Mouse (Mus musculus): ENCODE measurements around the gene Smyd4. TPM values are rescaled to one million over a fixed set of nuclear protein-coding genes. Genes with fewer than 3 reads are reported as not detected.
A peak's percentile ranks its signal among the peaks of the same experiment; 100 is the strongest.

The Smyd4 gene
- polyA plus RNA-seq, 1 experiment from 2014 or later = 21.4 TPM

DNA sequence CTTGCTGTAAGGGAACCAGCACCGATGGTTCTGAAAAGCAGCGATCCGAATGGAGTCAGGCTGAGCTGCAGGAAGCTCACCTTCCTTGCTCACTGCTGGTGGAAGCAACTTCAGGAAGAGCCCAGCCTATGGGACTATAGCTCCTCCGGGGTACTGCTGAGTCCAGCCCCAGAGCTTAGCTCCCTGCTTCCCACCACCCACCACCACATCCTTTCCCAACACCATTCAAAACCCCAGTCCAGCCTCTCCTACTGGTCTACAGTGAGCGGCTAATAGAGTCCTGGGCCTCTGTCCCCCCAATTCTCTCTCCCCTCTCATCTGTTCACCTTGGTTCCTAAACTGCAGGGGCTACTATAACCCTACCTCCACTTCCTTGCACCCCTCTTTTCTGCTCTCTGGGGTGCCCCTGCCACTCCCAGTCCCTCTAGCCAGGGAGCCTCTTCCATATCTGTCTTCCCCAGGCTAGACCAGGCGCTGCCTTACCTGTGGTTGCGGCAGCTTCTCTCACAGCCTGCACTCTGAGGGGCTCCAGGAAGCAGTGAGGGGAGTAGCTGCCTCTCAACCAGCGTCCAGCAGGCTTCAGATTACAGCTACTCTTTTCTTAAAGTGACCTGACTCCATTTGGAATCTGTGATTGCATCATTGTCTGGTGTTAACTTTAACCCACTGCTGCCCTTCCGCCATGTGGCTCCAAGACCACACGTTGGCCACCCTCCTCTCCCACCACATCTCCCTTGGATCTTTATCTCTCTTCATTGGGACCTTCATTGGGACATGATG, 74.0 kb downstream of the Smyd4 start, which contains the start of gene Serpinf1:
Serpinf1 (minus strand) TSS at position 689 of the 780 bp plus-strand sequence.
- H3K4me1 ChIP-seq = peaks cover 28% of the 10 kb centered on the region
- 15% methylated on average over 10 of the region's 10 CpGs for WGBS
- peak; percentile 39; the same call in 1 of the 2 replicates for ATAC-seq (ENCODE audit: insufficient number of reproducible peaks, insufficient read depth, low FRiP score, low TSS enrichment)
- H3K27me3 ChIP-seq = no peaks in the 10 kb centered on the region
- peak within 1 kb of the TSS; percentile 64 for H3K4me3 ChIP-seq
- H3K4me2 ChIP-seq (replicated peaks) = peak within 1 kb of the TSS; percentile 83
- H3K27ac ChIP-seq = peak within 1 kb of the TSS; percentile 84
- peak within 1 kb of the TSS; percentile 64 for H3K9ac ChIP-seq
- H3K36me3 ChIP-seq = peaks cover 8% of the 10 kb centered on the region; the same call in 1 of the 2 replicates
- no peaks in the 10 kb centered on the region for H3K9me3 ChIP-seq

- 0 out of 2 replicates have a peak, but pooled peaks cover 1% of the 10 kb centered on the region for H3K36me3 ChIP-seq
- peaks cover 28% of the 10 kb centered on the region for H3K4me1 ChIP-seq
- WGBS = 86% methylated on average over 3 of the region's 3 CpGs
- no peaks in the 10 kb centered on the region for H3K27me3 ChIP-seq
- ATAC-seq (ENCODE audit: insufficient number of reproducible peaks, insufficient read depth, low FRiP score, low TSS enrichment) = no peak
- H3K4me3 ChIP-seq = no peak overlapping the region
- no peak overlapping the region for H3K9ac ChIP-seq
- no peak overlapping the region for H3K27ac ChIP-seq
- no peaks in the 10 kb centered on the region for H3K9me3 ChIP-seq
- H3K4me2 ChIP-seq (replicated peaks) = no peak overlapping the region
These were observed 74.9 kb downstream of the Smyd4 start for GRCm38 (mm10) chr11:75423091-75423490.

DNA sequence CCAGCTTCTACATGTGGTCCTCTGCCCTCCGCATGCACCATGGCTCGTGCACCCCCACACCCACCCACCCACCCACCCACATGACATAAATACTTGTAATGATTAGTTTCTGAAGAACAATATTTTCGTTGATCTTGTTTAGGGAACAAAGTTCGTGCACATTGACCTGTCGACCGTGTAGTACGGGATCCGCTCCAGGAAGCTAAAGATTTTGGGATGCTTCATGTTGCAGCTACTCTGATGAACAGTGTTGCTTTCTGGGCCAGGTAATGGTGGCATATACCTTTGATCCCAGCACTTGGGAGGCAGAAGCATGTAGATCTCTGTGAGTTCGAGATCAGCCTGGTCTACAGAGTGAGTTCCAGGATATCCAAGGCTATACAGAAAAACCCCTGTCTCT, 75.8 kb downstream of the Smyd4 start:
- Histone ChIP-seq H3K4me1 (peaks cover 28% of the 10 kb centered on the region), H3K27me3 (no peaks in the 10 kb centered on the region), H3K9me3 (no peaks in the 10 kb centered on the region), H3K36me3 (no peaks in the 10 kb centered on the region), H3K4me3 (no peak overlapping the region), H3K9ac (no peak overlapping the region), H3K27ac (no peak overlapping the region), H3K4me2 (replicated peaks) (no peak overlapping the region)
- WGBS = 94% methylated on average over 9 of the region's 9 CpGs
- no peak for ATAC-seq (ENCODE audit: insufficient number of reproducible peaks, insufficient read depth, low FRiP score, low TSS enrichment)

- Histone ChIP-seq H3K27me3 (no peaks in the 10 kb centered on the region), H3K9me3 (no peaks in the 10 kb centered on the region), H3K4me3 (no peak overlapping the region), H3K36me3 (no peaks in the 10 kb centered on the region), H3K4me2 (replicated peaks) (no peak overlapping the region), H3K27ac (no peak overlapping the region), H3K9ac (no peak overlapping the region), H3K4me1 (peaks cover 28% of the 10 kb centered on the region)
- WGBS = 85% methylated on average over 3 of the region's 3 CpGs
- no peak for ATAC-seq (ENCODE audit: insufficient number of reproducible peaks, insufficient read depth, low FRiP score, low TSS enrichment)
These were observed 76.2 kb downstream of the Smyd4 start for GRCm38 (mm10) chr11:75424459-75424858.

GRCm38 (mm10) chr11:75429019-75429705, 80.9 kb downstream of the Smyd4 start:
- H3K36me3 ChIP-seq = no peaks in the 10 kb centered on the region
- 0 out of 2 replicates have a peak, but pooled peaks cover 1% of the 10 kb centered on the region for H3K9me3 ChIP-seq
- no peak overlapping the region for H3K9ac ChIP-seq
- H3K4me3 ChIP-seq = no peak overlapping the region
- H3K4me1 ChIP-seq = no peaks in the 10 kb centered on the region
- H3K27ac ChIP-seq = no peak overlapping the region
- no peak for ATAC-seq (ENCODE audit: insufficient number of reproducible peaks, insufficient read depth, low FRiP score, low TSS enrichment)
- H3K27me3 ChIP-seq = no peaks in the 10 kb centered on the region
- no peak overlapping the region for H3K4me2 ChIP-seq (replicated peaks)
- WGBS = 86% methylated on average over 9 of the region's 9 CpGs

GRCm38 (mm10) chr11:75431307-75431706, 83.1 kb downstream of the Smyd4 start:
- Histone ChIP-seq H3K36me3 (no peaks in the 10 kb centered on the region), H3K4me1 (no peaks in the 10 kb centered on the region), H3K9ac (no peak overlapping the region), H3K27me3 (no peaks in the 10 kb centered on the region), H3K4me3 (no peak overlapping the region), H3K9me3 (0 out of 2 replicates have a peak, but pooled peaks cover 4% of the 10 kb centered on the region), H3K4me2 (replicated peaks) (no peak overlapping the region), H3K27ac (no peak overlapping the region)
- ATAC-seq (ENCODE audit: insufficient number of reproducible peaks, insufficient read depth, low FRiP score, low TSS enrichment) = no peak
- 74% methylated on average over 11 of the region's 11 CpGs for WGBS

- no peak overlapping the region for H3K27ac ChIP-seq
- no peak overlapping the region for H3K4me3 ChIP-seq
- 84% methylated on average over 5 of the region's 5 CpGs for WGBS
- no peaks in the 10 kb centered on the region for H3K27me3 ChIP-seq
- no peak overlapping the region for H3K9ac ChIP-seq
- no peak overlapping the region for H3K4me2 ChIP-seq (replicated peaks)
- H3K9me3 ChIP-seq = 0 out of 2 replicates have a peak, but pooled peaks cover 4% of the 10 kb centered on the region
- no peak for ATAC-seq (ENCODE audit: insufficient number of reproducible peaks, insufficient read depth, low FRiP score, low TSS enrichment)
- no peaks in the 10 kb centered on the region for H3K36me3 ChIP-seq
- no peaks in the 10 kb centered on the region for H3K4me1 ChIP-seq
These were observed 85.9 kb downstream of the Smyd4 start for GRCm38 (mm10) chr11:75434138-75434537.

DNA sequence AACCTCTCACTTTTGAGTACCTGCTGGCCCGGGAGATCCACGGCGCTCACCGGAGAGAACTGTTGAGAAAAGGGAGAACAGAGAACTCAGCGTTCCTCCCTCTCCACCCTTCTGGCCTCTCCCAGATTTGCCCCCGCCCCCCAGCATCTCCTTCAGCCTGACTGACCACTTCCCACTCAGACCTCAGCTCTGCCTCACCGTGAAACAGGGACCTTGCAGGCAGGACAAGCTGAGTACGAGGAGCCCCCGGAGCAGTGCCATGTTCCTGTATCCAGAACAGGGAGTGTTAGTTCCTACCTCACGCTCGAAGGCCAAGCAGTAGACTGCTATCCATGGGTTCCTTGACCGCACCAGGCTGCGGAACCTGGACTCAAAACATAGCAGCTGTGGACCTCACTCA, 90.0 kb downstream of the Smyd4 start:
- 81% methylated on average over 13 of the region's 13 CpGs for WGBS

GRCm38 (mm10) chr11:75438804-75439203, 90.6 kb downstream of the Smyd4 start:
- no peaks in the 10 kb centered on the region for H3K27me3 ChIP-seq
- no peak for ATAC-seq (ENCODE audit: insufficient number of reproducible peaks, insufficient read depth, low FRiP score, low TSS enrichment)
- no peak overlapping the region for H3K4me2 ChIP-seq (replicated peaks)
- no peak overlapping the region for H3K9ac ChIP-seq
- no peaks in the 10 kb centered on the region for H3K4me1 ChIP-seq
- no peak overlapping the region for H3K4me3 ChIP-seq
- 0 out of 2 replicates have a peak, but pooled peaks cover 4% of the 10 kb centered on the region for H3K9me3 ChIP-seq
- 87% methylated on average over 3 of the region's 3 CpGs for WGBS
- H3K36me3 ChIP-seq = peaks cover 7% of the 10 kb centered on the region; the same call in 1 of the 2 replicates
- H3K27ac ChIP-seq = no peak overlapping the region

More for the DNA sequence above, 90.0 kb downstream of the Smyd4 start:
- Histone ChIP-seq H3K36me3 (peaks cover 7% of the 10 kb centered on the region; the same call in 1 of the 2 replicates), H3K9me3 (0 out of 2 replicates have a peak, but pooled peaks cover 4% of the 10 kb centered on the region), H3K4me2 (replicated peaks) (no peak overlapping the region), H3K9ac (no peak overlapping the region), H3K27me3 (no peaks in the 10 kb centered on the region), H3K4me1 (no peaks in the 10 kb centered on the region), H3K27ac (no peak overlapping the region), H3K4me3 (no peak overlapping the region)
- no peak for ATAC-seq (ENCODE audit: insufficient number of reproducible peaks, insufficient read depth, low FRiP score, low TSS enrichment)

- H3K9ac ChIP-seq = no peak within 1 kb of the TSS
- H3K27ac ChIP-seq = no peak within 1 kb of the TSS
- ATAC-seq (ENCODE audit: insufficient number of reproducible peaks, insufficient read depth, low FRiP score, low TSS enrichment) = no peak
- H3K4me2 ChIP-seq (replicated peaks) = no peak within 1 kb of the TSS
- H3K4me3 ChIP-seq = no peak within 1 kb of the TSS
- 0 out of 2 replicates have a peak, but pooled peaks cover 1% of the 10 kb centered on the region for H3K9me3 ChIP-seq
- H3K27me3 ChIP-seq = no peaks in the 10 kb centered on the region
- H3K4me1 ChIP-seq = no peaks in the 10 kb centered on the region
- peaks cover 7% of the 10 kb centered on the region; the same call in 1 of the 2 replicates for H3K36me3 ChIP-seq
- 91% methylated on average over 6 of the region's 6 CpGs for WGBS
These were observed 91.1 kb downstream of the Smyd4 start, which contains the start of gene Serpinf2 for GRCm38 (mm10) chr11:75439363-75439762. Serpinf2 (minus strand) TSS chr11:75439591.

DNA sequence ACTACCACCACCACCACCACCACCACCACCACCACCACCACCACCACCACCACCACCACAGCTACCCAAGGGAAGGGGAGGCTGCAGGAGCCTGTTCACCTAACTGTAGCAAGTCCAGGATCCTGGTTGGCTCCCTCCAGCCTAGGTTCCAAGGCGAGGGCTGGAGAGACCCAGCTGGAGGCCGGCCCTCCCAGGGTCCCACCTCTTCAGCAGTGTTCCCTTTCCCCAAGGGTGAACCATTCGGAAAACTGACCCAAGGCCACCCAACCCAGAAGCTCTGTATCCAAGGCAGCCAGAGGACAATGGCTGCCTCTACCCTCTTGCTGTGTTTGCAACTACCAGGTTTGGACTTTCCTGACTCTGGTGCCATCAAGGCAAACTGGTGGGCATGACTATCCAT, 91.7 kb downstream of the Smyd4 start:
- H3K9ac ChIP-seq = no peak overlapping the region
- H3K4me1 ChIP-seq = no peaks in the 10 kb centered on the region
- no peak for ATAC-seq (ENCODE audit: insufficient number of reproducible peaks, insufficient read depth, low FRiP score, low TSS enrichment)
- H3K27ac ChIP-seq = no peak overlapping the region
- 88% methylated on average over 3 of the region's 3 CpGs for WGBS
- H3K27me3 ChIP-seq = no peaks in the 10 kb centered on the region
- no peaks in the 10 kb centered on the region for H3K9me3 ChIP-seq
- no peak overlapping the region for H3K4me2 ChIP-seq (replicated peaks)
- no peak overlapping the region for H3K4me3 ChIP-seq
- peaks cover 7% of the 10 kb centered on the region; the same call in 1 of the 2 replicates for H3K36me3 ChIP-seq

Measured in embryonic facial prominence, embryonic 12.5 days (tissue).